Mouse (Mus musculus): ENCODE measurements around the gene Rsrp1. TPM values are rescaled to one million over a fixed set of nuclear protein-coding genes. Genes with fewer than 3 reads are reported as not detected.

Gene Rsrp1
- total and polyA plus RNA-seq, 2 experiments = 200 to 403 TPM

- peak overlapping the region; percentile 83 for H3K27ac ChIP-seq (replicated peaks; ENCODE audit: insufficient read depth, low read depth, low read length)
- H3K27me3 ChIP-seq (ENCODE audit: control insufficient read depth, insufficient read depth, low read length) = no peaks in the 10 kb centered on the region
- H3K9ac ChIP-seq (ENCODE audit: low read depth, low read length) = peak overlapping the region; percentile 44
- H3K4me3 ChIP-seq (ENCODE audit: insufficient read depth, low read depth, low read length) = peak overlapping the region; percentile 42
- under 1% methylated on average over 13 of the region's 13 CpGs for WGBS
- peaks cover 10% of the 10 kb centered on the region for H3K79me2 ChIP-seq (ENCODE audit: control insufficient read depth, insufficient read depth, low read length)
- TF ChIP-seq POLR2A (IDR thresholded peaks at IDR 0.05; ENCODE audit: extremely low read depth, insufficient read depth, low read length) (0 out of 2 replicates have a peak, but pooled peaks have one; percentile 25), CTCF (IDR thresholded peaks at IDR 0.05; ENCODE audit: low read depth, low read length) (no peak)
- peak; percentile 93 for DNase-seq (ENCODE audit: extremely low read depth, low read depth, low spot score)
- peaks cover 30% of the 10 kb centered on the region for H3K36me3 ChIP-seq (ENCODE audit: control insufficient read depth, insufficient read depth, low read length)
- peaks cover 7% of the 10 kb centered on the region; the same call in 1 of the 2 replicates for H3K4me1 ChIP-seq (ENCODE audit: control insufficient read depth, insufficient read depth, low read length)
Measured at GRCm38 (mm10) chr4:134922925-134923244, 507 bp upstream of the Rsrp1 start.

- DNase-seq (ENCODE audit: extremely low read depth, low read depth, low spot score) = peak; percentile 68
- peaks cover 10% of the 10 kb centered on the region for H3K79me2 ChIP-seq (ENCODE audit: control insufficient read depth, insufficient read depth, low read length)
Measured at GRCm38 (mm10) chr4:134924019-134924741, 788 bp downstream of the Rsrp1 start.

GRCm38 (mm10) chr4:134925206-134925605 lies 1.8 kb downstream of the Rsrp1 start:
- no peak for TF ChIP-seq CTCF (IDR thresholded peaks at IDR 0.05; ENCODE audit: low read depth, low read length)
- no peak for TF ChIP-seq POLR2A (IDR thresholded peaks at IDR 0.05; ENCODE audit: extremely low read depth, insufficient read depth, low read length)
- Histone ChIP-seq H3K9ac (ENCODE audit: low read depth, low read length) (peak overlapping the region; percentile 69), H3K4me1 (ENCODE audit: control insufficient read depth, insufficient read depth, low read length) (peaks cover 5% of the 10 kb centered on the region; the same call in 1 of the 2 replicates), H3K79me2 (ENCODE audit: control insufficient read depth, insufficient read depth, low read length) (peaks cover 10% of the 10 kb centered on the region), H3K36me3 (ENCODE audit: control insufficient read depth, insufficient read depth, low read length) (peaks cover 35% of the 10 kb centered on the region), H3K4me3 (ENCODE audit: insufficient read depth, low read depth, low read length) (peak overlapping the region; percentile 78), H3K27me3 (ENCODE audit: control insufficient read depth, insufficient read depth, low read length) (no peaks in the 10 kb centered on the region), H3K27ac (replicated peaks; ENCODE audit: insufficient read depth, low read depth, low read length) (peak overlapping the region; percentile 28; the same call in 1 of the 2 replicates)
- peak; percentile 67 for DNase-seq (ENCODE audit: extremely low read depth, low read depth, low spot score)
- WGBS = 1% methylated on average over 8 of the region's 8 CpGs

More at GRCm38 (mm10) chr4:134924019-134924741, 788 bp downstream of the Rsrp1 start:
- H3K4me3 ChIP-seq (ENCODE audit: insufficient read depth, low read depth, low read length) = peak overlapping the region; percentile 78
- under 1% methylated on average over 75 of the region's 75 CpGs for WGBS
- peak overlapping the region; percentile 94 for H3K27ac ChIP-seq (replicated peaks; ENCODE audit: insufficient read depth, low read depth, low read length)
- peaks cover 5% of the 10 kb centered on the region; the same call in 1 of the 2 replicates for H3K4me1 ChIP-seq (ENCODE audit: control insufficient read depth, insufficient read depth, low read length)
- H3K27me3 ChIP-seq (ENCODE audit: control insufficient read depth, insufficient read depth, low read length) = no peaks in the 10 kb centered on the region
- H3K9ac ChIP-seq (ENCODE audit: low read depth, low read length) = peak overlapping the region; percentile 93
- 0 out of 2 replicates have a peak, but pooled peaks have one; percentile 14 for TF ChIP-seq POLR2A (IDR thresholded peaks at IDR 0.05; ENCODE audit: extremely low read depth, insufficient read depth, low read length)
- TF ChIP-seq CTCF (IDR thresholded peaks at IDR 0.05; ENCODE audit: low read depth, low read length) = no peak
- H3K36me3 ChIP-seq (ENCODE audit: control insufficient read depth, insufficient read depth, low read length) = peaks cover 35% of the 10 kb centered on the region

- Histone ChIP-seq H3K27me3 (ENCODE audit: control insufficient read depth, insufficient read depth, low read length) (no peaks in the 10 kb centered on the region), H3K4me3 (ENCODE audit: insufficient read depth, low read depth, low read length) (no peak overlapping the region), H3K27ac (replicated peaks; ENCODE audit: insufficient read depth, low read depth, low read length) (0 out of 2 replicates have a peak overlapping the region, but pooled peaks have one; percentile 9), H3K9ac (ENCODE audit: low read depth, low read length) (peak overlapping the region; percentile 11; the same call in 1 of the 2 replicates), H3K36me3 (ENCODE audit: control insufficient read depth, insufficient read depth, low read length) (peaks cover 37% of the 10 kb centered on the region), H3K79me2 (ENCODE audit: control insufficient read depth, insufficient read depth, low read length) (peaks cover 14% of the 10 kb centered on the region), H3K4me1 (ENCODE audit: control insufficient read depth, insufficient read depth, low read length) (peaks cover 7% of the 10 kb centered on the region; the same call in 1 of the 2 replicates)
- peak; percentile 64 for DNase-seq (ENCODE audit: extremely low read depth, low read depth, low spot score)
- no peak for TF ChIP-seq POLR2A (IDR thresholded peaks at IDR 0.05; ENCODE audit: extremely low read depth, insufficient read depth, low read length)
- no peak for TF ChIP-seq CTCF (IDR thresholded peaks at IDR 0.05; ENCODE audit: low read depth, low read length)
- WGBS = 32% methylated on average over 5 of the region's 5 CpGs
Measured at GRCm38 (mm10) chr4:134927815-134928463, 4.5 kb downstream of the Rsrp1 start.

- H3K9ac ChIP-seq (ENCODE audit: low read depth, low read length) = no peak overlapping the region
- DNase-seq (ENCODE audit: extremely low read depth, low read depth, low spot score) = no peak
- peaks cover 17% of the 10 kb centered on the region for H3K79me2 ChIP-seq (ENCODE audit: control insufficient read depth, insufficient read depth, low read length)
- no peak overlapping the region for H3K4me3 ChIP-seq (ENCODE audit: insufficient read depth, low read depth, low read length)
- H3K4me1 ChIP-seq (ENCODE audit: control insufficient read depth, insufficient read depth, low read length) = peaks cover 7% of the 10 kb centered on the region; the same call in 1 of the 2 replicates
- TF ChIP-seq POLR2A (IDR thresholded peaks at IDR 0.05; ENCODE audit: extremely low read depth, insufficient read depth, low read length) (no peak), CTCF (IDR thresholded peaks at IDR 0.05; ENCODE audit: low read depth, low read length) (no peak)
- H3K27me3 ChIP-seq (ENCODE audit: control insufficient read depth, insufficient read depth, low read length) = no peaks in the 10 kb centered on the region
- WGBS = 68% methylated on average over 1 of the region's 1 CpGs
- H3K27ac ChIP-seq (replicated peaks; ENCODE audit: insufficient read depth, low read depth, low read length) = no peak overlapping the region
- peaks cover 38% of the 10 kb centered on the region for H3K36me3 ChIP-seq (ENCODE audit: control insufficient read depth, insufficient read depth, low read length)
Measured at GRCm38 (mm10) chr4:134928464-134928836, 5.1 kb downstream of the Rsrp1 start.
